Mouse (Mus musculus) B cell, adult 62 days (primary cell): ENCODE results near the gene Vps52. TPM values are rescaled to one million over a fixed set of nuclear protein-coding genes. Genes with fewer than 3 reads are reported as not detected.

Experiments
- total RNA-seq: library from RNA; stranded (reverse); gene quantifications from 4 replicates; pipeline ENCODE4 v1.2.4, GENCODE M21; 2023

Vps52 gene
- 86.2 to 102 TPM (median 93.0 TPM) in 4 replicates for total RNA-seq

DNA sequence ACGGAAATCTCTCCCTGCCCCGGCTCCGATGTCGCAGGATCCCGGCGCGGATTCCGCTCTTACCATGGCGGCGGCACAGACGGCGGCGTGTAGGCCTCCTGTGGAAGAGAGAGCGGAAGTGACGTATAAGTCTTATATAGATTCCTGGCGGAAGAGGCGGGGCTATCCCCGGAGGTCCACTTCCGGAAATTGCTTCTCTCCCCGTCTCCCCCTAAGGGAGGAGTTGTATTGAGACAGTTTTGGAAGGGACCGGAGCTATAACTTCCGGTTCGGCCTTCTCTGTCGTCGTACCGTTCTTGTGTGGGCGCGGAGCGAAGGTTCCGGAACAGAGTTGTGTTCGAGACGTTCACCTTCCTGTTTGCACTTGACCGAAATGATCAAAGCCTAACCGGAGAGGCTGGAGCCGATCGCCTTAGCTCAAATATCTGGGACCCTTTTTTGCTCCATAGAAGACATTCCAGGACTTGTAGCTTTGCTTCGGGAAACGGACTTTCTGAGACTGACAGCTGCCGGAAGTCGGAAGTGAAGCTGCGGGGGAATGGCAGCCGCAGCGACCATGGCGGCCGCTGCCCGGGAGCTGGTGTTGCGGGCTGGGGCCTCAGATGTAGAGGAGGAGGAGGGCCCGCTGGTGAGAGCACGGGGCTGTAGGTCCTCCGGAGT lies at the start of gene Vps52, which contains the start of gene Rps18:
Vps52 (plus strand) TSS at position 258 of the 660 bp plus-strand sequence.
Rps18 (minus strand) TSS at position 447 of the 660 bp plus-strand sequence.

DNA sequence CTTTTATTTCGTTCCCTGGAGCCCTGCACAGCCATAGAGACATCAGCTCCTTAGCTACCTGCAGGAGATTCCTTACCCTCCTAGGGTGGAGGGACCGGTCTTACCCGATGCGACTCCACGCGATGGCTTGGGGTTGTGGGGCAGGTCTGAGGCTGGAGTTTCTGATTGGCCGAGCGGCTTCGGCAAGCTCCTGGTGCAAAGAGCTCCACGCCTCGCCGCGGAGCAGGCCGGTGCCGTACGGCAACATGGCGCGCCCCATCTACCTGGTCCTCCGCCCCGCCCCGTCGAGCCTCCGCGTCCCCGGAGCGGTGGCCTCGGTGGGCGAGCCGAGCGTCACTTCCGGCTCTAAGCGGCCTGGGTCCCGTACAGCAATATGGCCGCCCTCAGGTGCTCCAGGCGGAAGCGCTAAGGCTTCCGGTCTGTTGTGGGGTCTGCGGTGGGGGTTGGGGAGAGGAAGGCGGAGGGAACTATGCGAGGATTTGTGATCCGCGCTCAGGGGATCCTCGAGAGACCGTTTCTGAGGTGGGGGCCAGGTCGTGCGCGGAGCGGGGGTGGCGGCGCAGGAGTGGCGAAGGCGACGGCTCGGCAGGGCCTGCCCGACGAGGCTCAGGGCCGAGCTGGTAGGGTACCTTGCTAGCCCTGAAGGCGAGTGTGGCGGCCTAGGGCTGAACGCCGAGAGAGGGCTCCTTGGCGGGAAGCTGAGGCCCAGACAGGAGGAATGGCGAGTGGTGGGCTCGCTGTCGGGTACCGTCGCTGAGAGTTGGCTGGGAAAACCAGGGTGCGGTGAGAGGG lies 46.3 kb upstream of the Vps52 start, which contains the start of gene Daxx:
Daxx (plus strand) TSS at position 338 of the 792 bp plus-strand sequence.

DNA sequence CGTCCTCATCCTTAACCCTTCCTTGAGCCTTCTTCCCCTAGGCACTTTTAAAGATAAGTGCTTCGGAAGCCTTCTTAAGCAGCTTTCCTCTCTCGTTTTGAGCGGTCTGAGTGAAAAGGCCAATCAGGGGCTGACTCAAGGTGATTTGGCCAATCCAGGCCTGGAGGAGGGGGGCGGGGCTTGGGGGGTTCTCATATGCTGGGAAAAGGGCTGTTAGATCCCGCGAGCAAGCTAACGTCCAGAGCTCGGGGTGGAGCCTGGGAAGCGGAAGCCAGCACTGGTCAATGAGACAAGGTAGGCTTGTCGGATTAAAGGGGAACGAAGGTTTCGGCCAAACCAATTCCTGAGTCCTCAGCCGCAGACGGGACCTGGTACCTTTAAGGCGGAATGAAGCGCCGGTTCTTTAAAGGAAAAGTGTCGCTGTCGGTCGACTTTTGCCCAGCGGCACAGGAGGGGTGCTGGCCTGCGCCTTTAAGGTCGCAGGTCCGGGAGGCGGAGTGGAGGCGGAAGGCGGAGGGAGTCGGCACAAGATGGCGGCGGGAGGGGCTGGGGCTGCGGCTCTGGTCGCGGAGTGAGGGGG lies 39.9 kb upstream of the Vps52 start, which contains the start of the genes Tapbp and Zbtb22:
Tapbp (plus strand) TSS at position 229 of the 580 bp plus-strand sequence.
Zbtb22 (plus strand) TSS at position 234 of the 580 bp plus-strand sequence.

DNA sequence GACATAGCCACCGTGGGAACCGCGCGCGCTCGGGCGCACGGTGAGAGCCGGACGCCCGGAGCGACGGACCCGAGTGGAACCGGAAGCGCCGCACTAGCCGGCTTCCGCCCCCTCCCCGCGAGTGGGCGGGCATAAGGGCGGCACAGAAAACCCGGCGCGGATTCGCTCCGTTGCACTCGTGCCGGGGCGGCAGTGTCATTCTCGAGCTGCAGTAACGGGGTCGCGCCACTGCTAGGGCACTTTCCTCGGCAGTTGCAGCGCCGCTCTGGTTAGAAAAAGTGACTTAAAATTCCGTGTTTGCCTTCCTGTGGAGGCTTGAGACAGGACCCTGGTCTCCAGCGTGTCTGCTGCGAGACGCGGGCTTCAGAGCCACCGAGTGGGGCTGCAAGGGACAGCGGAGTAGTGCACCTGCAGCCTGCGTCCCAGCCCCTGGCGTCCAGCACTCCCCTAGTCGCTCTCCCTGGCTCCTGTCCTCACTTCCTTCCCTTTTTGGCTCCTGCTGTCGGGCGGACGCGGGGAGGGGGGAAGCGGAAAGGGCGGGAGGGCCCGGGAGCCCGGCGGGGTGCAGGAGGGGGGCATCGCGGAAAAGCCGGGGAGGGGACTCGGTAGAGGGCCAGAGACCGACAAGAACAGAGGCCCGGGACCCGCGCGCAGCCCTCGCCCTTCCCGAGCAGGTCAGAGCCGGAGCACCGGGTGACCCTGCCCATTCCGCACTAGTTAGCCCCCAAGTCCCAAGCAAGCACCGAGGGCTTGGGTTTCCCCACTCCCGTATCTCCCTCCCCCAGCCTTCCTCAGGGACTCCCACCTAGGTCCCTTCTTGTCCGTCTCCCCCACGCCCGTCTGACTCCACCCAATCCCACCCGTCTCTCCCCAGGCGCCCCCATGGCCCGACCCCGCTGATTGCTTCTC lies 26.0 kb upstream of the Vps52 start, which contains the start of gene Rgl2:
Rgl2 (plus strand) TSS at position 173 of the 909 bp plus-strand sequence.

DNA sequence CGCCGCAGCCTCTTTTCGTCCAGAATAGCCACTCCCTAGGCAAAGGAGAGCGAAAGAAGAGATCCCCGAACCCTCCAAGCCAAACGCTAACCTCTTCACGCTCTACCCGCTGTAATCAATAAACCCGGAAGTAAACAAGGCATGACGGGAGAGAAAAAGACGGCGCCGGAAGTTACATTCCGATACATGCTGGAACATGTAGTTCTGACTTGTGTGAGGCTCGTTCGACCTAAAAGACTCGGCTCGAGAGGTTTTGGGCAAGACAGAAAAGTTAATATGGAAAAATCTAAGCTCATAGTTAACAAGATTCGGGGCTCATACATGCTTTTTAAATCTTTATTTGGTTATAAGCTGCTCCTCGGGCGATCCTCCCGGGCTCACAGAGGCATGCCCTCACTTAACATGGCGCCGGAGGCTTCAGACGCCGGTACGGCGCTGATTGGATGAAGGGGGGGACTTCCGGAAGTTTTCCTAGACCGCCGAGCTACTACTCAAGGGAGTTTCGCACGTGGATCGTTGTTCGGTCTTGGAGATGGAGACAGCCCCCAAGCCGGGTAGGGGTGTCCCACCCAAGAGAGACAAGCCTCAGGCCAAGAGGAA lies 15.3 kb upstream of the Vps52 start, which contains the start of the genes Pfdn6 and Wdr46:
Pfdn6 (minus strand) TSS at position 138 of the 600 bp plus-strand sequence.
Wdr46 (plus strand) TSS at position 455 of the 600 bp plus-strand sequence.

DNA sequence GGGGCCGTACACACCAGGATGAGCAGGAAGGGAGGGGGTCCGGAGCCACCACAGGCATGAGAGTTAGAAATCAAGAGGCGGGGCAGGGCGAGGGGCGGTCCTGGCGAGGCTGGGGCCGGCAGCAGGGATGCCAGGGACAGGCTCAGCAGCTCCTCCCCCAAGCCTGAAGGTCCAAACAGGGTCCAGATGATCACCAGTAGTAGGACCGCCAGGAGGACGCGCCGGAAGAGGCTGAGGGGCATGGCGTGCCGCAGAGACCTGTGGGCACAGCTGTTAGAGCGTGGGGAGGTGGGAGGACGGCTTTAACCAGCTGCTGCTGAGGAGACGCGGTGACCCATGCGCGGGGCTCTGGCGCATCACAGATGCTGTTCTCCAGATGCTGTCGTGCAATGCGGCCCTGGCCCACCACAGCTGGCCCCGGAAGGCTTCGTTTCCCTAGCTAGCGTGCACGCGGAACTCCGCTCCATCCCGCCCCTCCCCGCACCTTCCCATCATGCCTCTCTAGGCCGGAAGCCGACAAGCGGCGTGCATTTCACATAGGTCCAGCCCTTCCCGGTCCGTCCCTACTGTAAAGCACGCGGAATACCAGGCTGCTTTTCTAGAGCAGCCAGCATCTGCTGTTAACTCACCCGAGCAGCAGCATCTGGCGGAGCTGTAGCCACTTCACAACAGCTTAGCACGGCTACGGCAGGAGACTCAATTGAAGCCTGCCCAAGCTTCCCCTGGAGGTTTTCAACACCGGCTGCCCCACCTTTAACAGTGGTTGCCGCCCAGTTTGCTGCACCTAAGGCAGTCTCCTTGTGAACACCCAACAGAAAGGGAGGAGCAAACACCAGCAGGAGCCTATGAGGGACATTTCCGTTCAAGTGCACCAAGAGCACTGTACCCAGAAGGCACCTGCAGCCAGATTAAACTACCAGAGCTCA lies 4.3 kb upstream of the Vps52 start, which contains the start of gene B3galt4:
B3galt4 (minus strand) TSS at position 468 of the 926 bp plus-strand sequence.

DNA sequence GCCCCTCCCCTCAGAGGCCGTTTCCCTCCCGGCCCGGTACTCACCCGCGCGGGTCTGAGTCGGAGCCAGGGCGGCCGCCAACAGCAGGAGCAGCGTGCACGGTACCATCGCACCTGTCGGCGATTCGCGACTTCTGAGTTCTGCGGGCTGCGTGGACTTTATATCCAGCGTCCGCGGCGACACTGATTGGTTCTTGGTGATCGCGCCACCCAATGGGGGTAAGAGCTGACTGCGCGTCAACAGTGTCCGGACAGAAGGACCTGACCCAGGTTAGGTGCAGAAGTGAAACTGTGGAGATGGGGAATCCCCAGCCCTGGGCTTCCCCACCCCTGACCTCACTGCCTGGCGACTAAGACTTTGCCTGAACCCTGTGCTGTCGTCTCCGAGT lies 44.5 kb downstream of the Vps52 start, which contains the start of gene H2-K1:
H2-K1 (minus strand) TSS at position 198 of the 388 bp plus-strand sequence.

Other genes starting within 250 kb of the Vps52 start
- 42.0 to 48.3 TPM (median 44.9 TPM) in 4 replicates for gene March2, start 237.1 kb upstream of the Vps52 start, total RNA-seq
- 193 to 221 TPM (median 217 TPM) in 4 replicates for gene Rab11b, start 195.3 kb upstream of the Vps52 start, total RNA-seq
- gene Angptl4, start 174.0 kb upstream of the Vps52 start, total RNA-seq, result 0.42 to 0.43 TPM in 2 of 4 replicates, not detected in the others
- gene Kank3, start 145.3 kb upstream of the Vps52 start, total RNA-seq, result 1.8 to 3.6 TPM (median 2.5 TPM) in 4 replicates
- gene Rps28, start 131.2 kb upstream of the Vps52 start, total RNA-seq, result 3,326 to 3,462 TPM (median 3,401 TPM) in 4 replicates
- 142 to 168 TPM (median 145 TPM) in 4 replicates for gene Ndufa7, start 131.2 kb upstream of the Vps52 start, total RNA-seq
- gene Cd320, start 112.7 kb upstream of the Vps52 start, total RNA-seq, result 3.6 to 7.8 TPM (median 5.2 TPM) in 4 replicates
- gene Gm7029, start 82.0 kb upstream of the Vps52 start, total RNA-seq, result not detected in 4 replicates
- 2.4 to 6.4 TPM (median 2.6 TPM) in 4 replicates for gene Kifc1, start 65.2 kb upstream of the Vps52 start, total RNA-seq
- 0.75 to 0.94 TPM in 2 of 4 replicates, not detected in the others for gene Platr17, start 50.7 kb upstream of the Vps52 start, total RNA-seq
- 43.7 to 52.6 TPM (median 49.3 TPM) in 4 replicates for gene Daxx, start 46.4 kb upstream of the Vps52 start, total RNA-seq
- 431 to 449 TPM (median 436 TPM) in 4 replicates for gene Tapbp, start 39.9 kb upstream of the Vps52 start, total RNA-seq
- gene Zbtb22, start 39.9 kb upstream of the Vps52 start, total RNA-seq, result 37.5 to 42.9 TPM (median 39.2 TPM) in 4 replicates
- 169 to 183 TPM (median 181 TPM) in 4 replicates for gene Rgl2, start 26.3 kb upstream of the Vps52 start, total RNA-seq
- 55.2 to 64.5 TPM (median 58.4 TPM) in 4 replicates for gene Pfdn6, start 15.5 kb upstream of the Vps52 start, total RNA-seq
- gene Wdr46, start 15.2 kb upstream of the Vps52 start, total RNA-seq, result 37.1 to 42.6 TPM (median 40.1 TPM) in 4 replicates
- 3.9 to 6.1 TPM (median 5.8 TPM) in 4 replicates for gene B3galt4, start 4.3 kb upstream of the Vps52 start, total RNA-seq
- 1,434 to 1,528 TPM (median 1,474 TPM) in 4 replicates for gene Rps18, start 189 bp downstream of the Vps52 start, total RNA-seq
- 2,712 to 3,144 TPM (median 2,852 TPM) in 4 replicates for gene H2-K1, start 44.5 kb downstream of the Vps52 start, total RNA-seq
- 31.0 to 45.2 TPM (median 32.4 TPM) in 4 replicates for gene Ring1, start 68.9 kb downstream of the Vps52 start, total RNA-seq
- gene H2-Ke6, start 72.2 kb downstream of the Vps52 start, total RNA-seq, result 122 to 144 TPM (median 136 TPM) in 4 replicates
- gene Slc39a7, start 75.9 kb downstream of the Vps52 start, total RNA-seq, result 63.8 to 91.4 TPM (median 78.7 TPM) in 4 replicates
- 106 to 119 TPM (median 119 TPM) in 4 replicates for gene Rxrb, start 76.0 kb downstream of the Vps52 start, total RNA-seq
- 4.3 to 8.8 TPM (median 5.6 TPM) in 4 replicates for gene Col11a2, start 83.6 kb downstream of the Vps52 start, total RNA-seq
- gene H2-Oa, start 136.5 kb downstream of the Vps52 start, total RNA-seq, result 232 to 249 TPM (median 239 TPM) in 4 replicates
- 659 to 693 TPM (median 673 TPM) in 4 replicates for gene H2-DMa, start 163.7 kb downstream of the Vps52 start, total RNA-seq
- gene Brd2, start 166.8 kb downstream of the Vps52 start, total RNA-seq, result 421 to 508 TPM (median 482 TPM) in 4 replicates
- 1,557 to 1,593 TPM (median 1,583 TPM) in 4 replicates for gene H2-DMb2, start 187.5 kb downstream of the Vps52 start, total RNA-seq
- gene H2-DMb1, start 197.3 kb downstream of the Vps52 start, total RNA-seq, result 718 to 852 TPM (median 762 TPM) in 4 replicates
- gene Tap1, start 231.7 kb downstream of the Vps52 start, total RNA-seq, result 128 to 142 TPM (median 134 TPM) in 4 replicates
- 94.7 to 115 TPM (median 111 TPM) in 4 replicates for gene Psmb9, start 232.0 kb downstream of the Vps52 start, total RNA-seq
- gene Psmb8, start 241.9 kb downstream of the Vps52 start, total RNA-seq, result 201 to 222 TPM (median 208 TPM) in 4 replicates
- 108 to 140 TPM (median 126 TPM) in 4 replicates for gene Tap2, start 247.7 kb downstream of the Vps52 start, total RNA-seq